Mouse (Mus musculus): ENCODE data around the gene Iqgap2. TPM values are rescaled to one million over a fixed set of nuclear protein-coding genes. Genes with fewer than 3 reads are reported as not detected.

Gene Iqgap2
- total and polyA plus RNA-seq, 3 experiments, result 0.27 to 0.32 TPM; not detected in 1

- H3K9me3 ChIP-seq (replicated peaks; ENCODE audit: insufficient read depth, low read length), result no peaks in the 10 kb centered on the region
- no peak for DNase-seq (ENCODE audit: low read depth, low spot score)
- H3K27me3 ChIP-seq (ENCODE audit: control insufficient read depth in 1 of 2, insufficient read depth in 2 of 2, low read length in 2 of 2), result no peaks in the 10 kb centered on the region
- peaks cover 0 to 4% of the 10 kb centered on the region in 2 experiments; a peak in 2 of 4 replicates for H3K4me1 ChIP-seq (ENCODE audit: control insufficient read depth in 1 of 2, insufficient read depth in 2 of 2, low read length in 2 of 2)
- no peaks in the 10 kb centered on the region for H3K79me2 ChIP-seq (ENCODE audit: control insufficient read depth, insufficient read depth, low read length, poor library complexity)
- no peak overlapping the region for H3K4me3 ChIP-seq (ENCODE audit: control insufficient read depth in 1 of 2, insufficient read depth in 1 of 2, low read depth in 2 of 2, low read length in 2 of 2)
- H3K9ac ChIP-seq (ENCODE audit: control insufficient read depth, low read depth, low read length, poor library complexity, severe bottlenecking), result no peak overlapping the region
- H3K27ac ChIP-seq (ENCODE audit: control insufficient read depth, low read depth, low read length), result no peak overlapping the region
- peaks cover 0 to 3% of the 10 kb centered on the region in 2 experiments; a peak in 1 of 4 replicates for H3K36me3 ChIP-seq (ENCODE audit: control insufficient read depth in 1 of 2, insufficient read depth in 2 of 2, low read length in 2 of 2)
- TF ChIP-seq MAFK (IDR thresholded peaks at IDR 0.05; ENCODE audit: borderline replicate concordance, low read depth, low read length) (no peak), CHD1 (IDR thresholded peaks at IDR 0.05; ENCODE audit: low read depth, low read length) (no peak)
Measured at GRCm38 (mm10) chr13:95697874-95698273, 193.8 kb downstream of the Iqgap2 start.

GRCm38 (mm10) chr13:95696654-95697163, 195.0 kb downstream of the Iqgap2 start, which contains the start of gene F2rl2:
Gene F2rl2 (plus strand): TSS chr13:95696853.
- Histone ChIP-seq H3K27me3 (ENCODE audit: control insufficient read depth in 1 of 2, insufficient read depth in 2 of 2, low read length in 2 of 2) (no peaks in the 10 kb centered on the region), H3K4me3 (ENCODE audit: control insufficient read depth in 1 of 2, insufficient read depth in 1 of 2, low read depth in 2 of 2, low read length in 2 of 2) (no peak within 1 kb of the TSS), H3K27ac (ENCODE audit: control insufficient read depth, low read depth, low read length) (no peak within 1 kb of the TSS), H3K79me2 (ENCODE audit: control insufficient read depth, insufficient read depth, low read length, poor library complexity) (no peaks in the 10 kb centered on the region), H3K9me3 (replicated peaks; ENCODE audit: insufficient read depth, low read length) (no peaks in the 10 kb centered on the region), H3K9ac (ENCODE audit: control insufficient read depth, low read depth, low read length, poor library complexity, severe bottlenecking) (no peak within 1 kb of the TSS), H3K36me3 (ENCODE audit: control insufficient read depth in 1 of 2, insufficient read depth in 2 of 2, low read length in 2 of 2) (peaks cover 0 to 3% of the 10 kb centered on the region in 2 experiments; a peak in 1 of 4 replicates), H3K4me1 (ENCODE audit: control insufficient read depth in 1 of 2, insufficient read depth in 2 of 2, low read length in 2 of 2) (peaks cover 0 to 4% of the 10 kb centered on the region in 2 experiments; a peak in 2 of 4 replicates)
- DNase-seq (ENCODE audit: low read depth, low spot score), result no peak
- no peak for TF ChIP-seq JUND (IDR thresholded peaks at IDR 0.05; ENCODE audit: low read depth, low read length)
- TF ChIP-seq RAD21 (IDR thresholded peaks at IDR 0.05; ENCODE audit: low read depth, low read length), result no peak
- no peak for TF ChIP-seq TCF12 (IDR thresholded peaks at IDR 0.05; ENCODE audit: low read depth, low read length)
- no peak for TF ChIP-seq RCOR1 (IDR thresholded peaks at IDR 0.05; ENCODE audit: low read depth, low read length)

GRCm38 (mm10) chr13:95696120-95696653, 195.5 kb downstream of the Iqgap2 start:
- no peaks in the 10 kb centered on the region for H3K9me3 ChIP-seq (replicated peaks; ENCODE audit: insufficient read depth, low read length)
- DNase-seq (ENCODE audit: low read depth, low spot score), result no peak
- no peak overlapping the region for H3K9ac ChIP-seq (ENCODE audit: control insufficient read depth, low read depth, low read length, poor library complexity, severe bottlenecking)
- H3K79me2 ChIP-seq (ENCODE audit: control insufficient read depth, insufficient read depth, low read length, poor library complexity), result no peaks in the 10 kb centered on the region
- peaks cover 0 to 3% of the 10 kb centered on the region in 2 experiments; a peak in 1 of 4 replicates for H3K36me3 ChIP-seq (ENCODE audit: control insufficient read depth in 1 of 2, insufficient read depth in 2 of 2, low read length in 2 of 2)
- no peaks in the 10 kb centered on the region for H3K27me3 ChIP-seq (ENCODE audit: control insufficient read depth in 1 of 2, insufficient read depth in 2 of 2, low read length in 2 of 2)
- H3K4me1 ChIP-seq (ENCODE audit: control insufficient read depth in 1 of 2, insufficient read depth in 2 of 2, low read length in 2 of 2), result peaks cover 0 to 4% of the 10 kb centered on the region in 2 experiments; a peak in 2 of 4 replicates
- TF ChIP-seq MYB (IDR thresholded peaks at IDR 0.05; ENCODE audit: low read depth, low read length) (no peak), ZMIZ1 (IDR thresholded peaks at IDR 0.05; ENCODE audit: low read depth, low read length) (no peak), MAX (IDR thresholded peaks at IDR 0.05; ENCODE audit: low read length) (no peak), USF2 (IDR thresholded peaks at IDR 0.05; ENCODE audit: borderline replicate concordance in 1 of 2, insufficient read depth in 1 of 2, low read depth in 1 of 2, low read length in 2 of 2) (no peak), TBP (IDR thresholded peaks at IDR 0.05; ENCODE audit: low read depth, low read length) (no peak), GATA1 (IDR thresholded peaks at IDR 0.05; ENCODE audit: low read depth, low read length) (no peak), SIN3A (IDR thresholded peaks at IDR 0.05; ENCODE audit: low read length) (no peak), POLR2AphosphoS2 (IDR thresholded peaks at IDR 0.05; ENCODE audit: low read length) (no peak), USF1 (IDR thresholded peaks at IDR 0.05; ENCODE audit: low read depth, low read length) (no peak), NRF1 (IDR thresholded peaks at IDR 0.05; ENCODE audit: insufficient read depth, low read depth, low read length, poor library complexity, severe bottlenecking) (no peak), E2F4 (IDR thresholded peaks at IDR 0.05; ENCODE audit: borderline replicate concordance, low read depth, low read length) (no peak)
- H3K27ac ChIP-seq (ENCODE audit: control insufficient read depth, low read depth, low read length), result no peak overlapping the region
- no peak overlapping the region for H3K4me3 ChIP-seq (ENCODE audit: control insufficient read depth in 1 of 2, insufficient read depth in 1 of 2, low read depth in 2 of 2, low read length in 2 of 2)
